Mouse (Mus musculus) hindbrain, embryonic 11.5 days (tissue): Measurements from ENCODE around the gene Podxl2. TPM values are rescaled to one million over a fixed set of nuclear protein-coding genes. Genes with fewer than 3 reads are reported as not detected.

Experiments used
- ATAC-seq: fragments of 200-750 bp; cut with Nextera tagmentation; 2 replicates; pipeline ENCODE4 v1.8.0; 2017; ENCODE audit warnings: mild to moderate bottlenecking, moderate TSS enrichment, moderate library complexity; ENCODE audit not compliant: low FRiP score
- DNase-seq: peaks from one replicate; pipeline ENCODE4 v3.0.0-alpha.2; 2015; ENCODE audit warnings: low spot score
- H3K27ac ChIP-seq: fragments of 300-500 bp; sonication (generic); 2 replicates; pipeline ENCODE4 v1.5.1; 2014; ENCODE audit warnings: mild to moderate bottlenecking, low read depth, low read length
- H3K27me3 ChIP-seq: fragments of 300-500 bp; sonication (generic); 2 replicates; pipeline ENCODE4 v1.6.1; 2014; ENCODE audit warnings: mild to moderate bottlenecking, low read length, moderate library complexity, mixed read lengths; ENCODE audit not compliant: control insufficient read depth, insufficient read depth
- H3K36me3 ChIP-seq: fragments of 300-500 bp; sonication (generic); 2 replicates; pipeline ENCODE4 v1.6.1; 2014; ENCODE audit warnings: mild to moderate bottlenecking, low read length, moderate library complexity, mixed read lengths; ENCODE audit not compliant: control insufficient read depth, insufficient read depth
- H3K4me1 ChIP-seq: fragments of 300-500 bp; sonication (generic); replicated peaks from 2 replicates; pipeline ENCODE4 v1.6.1; 2014; ENCODE audit warnings: low read length, mixed read lengths; ENCODE audit not compliant: control insufficient read depth, insufficient read depth
- H3K4me2 ChIP-seq: fragments of 300-500 bp; sonication (generic); replicated peaks from 2 replicates; pipeline ENCODE4 v1.6.1; 2014; ENCODE audit warnings: mild to moderate bottlenecking, low read depth, low read length
- H3K4me3 ChIP-seq: fragments of 300-500 bp; sonication (generic); 2 replicates; pipeline ENCODE4 v1.5.1; 2014; ENCODE audit warnings: low read depth, low read length
- H3K9ac ChIP-seq: fragments of 300-500 bp; sonication (generic); 2 replicates; pipeline ENCODE4 v1.6.1; 2014; ENCODE audit warnings: low read depth, low read length
- H3K9me3 ChIP-seq: fragments of 300-500 bp; sonication (generic); 2 replicates; pipeline ENCODE4 v1.6.1; 2016; ENCODE audit warnings: low read length; ENCODE audit not compliant: control insufficient read depth
- WGBS: fragments of 180-500 bp; shearing (Covaris S2); extraction: QIAGEN DNeasy Blood & Tissue Kit; methylation state at CpG from one replicate; pipeline ENCODE4 v1.1.7; 2014; 5-methylcytosine and 5-hydroxymethylcytosine counted together
- polyA plus RNA-seq: library from polyadenylated mRNA; unstranded; fragments of >200 nt; fragmentation: Nextera tagmentation; extraction: Ambion mirVana; gene quantifications from 2 replicates; pipeline ENCODE4 v1.2.1, GENCODE M21; 2014

The Podxl2 gene
- polyA plus RNA-seq, 1 experiment from 2014 or later: 156 TPM

GRCm38 (mm10) chr6:88832663-88833062, 42.2 kb downstream of the Podxl2 start:
- ATAC-seq (peak; percentile 49; the same call in 1 of the 2 replicates), DNase-seq (no peak)
- H3K4me1 ChIP-seq: no peaks in the 10 kb centered on the region
- no peak overlapping the region for H3K27ac ChIP-seq
- H3K4me2 ChIP-seq: no peak overlapping the region
- no peaks in the 10 kb centered on the region for H3K27me3 ChIP-seq
- H3K9me3 ChIP-seq: no peaks in the 10 kb centered on the region
- H3K4me3 ChIP-seq: no peak overlapping the region
- no peak overlapping the region for H3K9ac ChIP-seq
- 82% methylated on average over 5 of the region's 5 CpGs for WGBS
- H3K36me3 ChIP-seq: no peaks in the 10 kb centered on the region

- H3K27ac ChIP-seq: no peak overlapping the region
- peak; percentile 89 for DNase-seq
- no peaks in the 10 kb centered on the region for H3K27me3 ChIP-seq
- H3K36me3 ChIP-seq: no peaks in the 10 kb centered on the region
- H3K9me3 ChIP-seq: no peaks in the 10 kb centered on the region
- H3K4me2 ChIP-seq: no peak overlapping the region
- no peaks in the 10 kb centered on the region for H3K4me1 ChIP-seq
- WGBS: 31% methylated on average over 8 of the region's 8 CpGs
- H3K9ac ChIP-seq: no peak overlapping the region
- peak; percentile 55 for ATAC-seq
- no peak overlapping the region for H3K4me3 ChIP-seq
These were observed 43.4 kb downstream of the Podxl2 start for GRCm38 (mm10) chr6:88831456-88831855.

- Histone ChIP-seq H3K4me1 (no peaks in the 10 kb centered on the region), H3K27me3 (no peaks in the 10 kb centered on the region), H3K4me2 (no peak overlapping the region), H3K9me3 (no peaks in the 10 kb centered on the region), H3K27ac (no peak overlapping the region), H3K36me3 (no peaks in the 10 kb centered on the region), H3K9ac (no peak overlapping the region), H3K4me3 (no peak overlapping the region)
- DNase-seq (no peak), ATAC-seq (no peak)
- 92% methylated on average over 6 of the region's 6 CpGs for WGBS
These were observed 44.6 kb downstream of the Podxl2 start for GRCm38 (mm10) chr6:88830112-88830702.

- Histone ChIP-seq H3K36me3 (no peaks in the 10 kb centered on the region), H3K27me3 (no peaks in the 10 kb centered on the region), H3K27ac (no peak overlapping the region), H3K4me1 (no peaks in the 10 kb centered on the region), H3K9ac (no peak overlapping the region), H3K4me2 (no peak overlapping the region), H3K4me3 (no peak overlapping the region), H3K9me3 (no peaks in the 10 kb centered on the region)
- DNase-seq (no peak), ATAC-seq (no peak)
- 93% methylated on average over 4 of the region's 4 CpGs for WGBS
These were observed 45.3 kb downstream of the Podxl2 start for GRCm38 (mm10) chr6:88829579-88829978.

- ATAC-seq (no peak), DNase-seq (no peak)
- 67% methylated on average over 15 of the region's 15 CpGs for WGBS
- no peaks in the 10 kb centered on the region for H3K27me3 ChIP-seq
- H3K9ac ChIP-seq: no peak overlapping the region
- no peaks in the 10 kb centered on the region for H3K4me1 ChIP-seq
- H3K27ac ChIP-seq: no peak overlapping the region
- no peaks in the 10 kb centered on the region for H3K9me3 ChIP-seq
- H3K4me3 ChIP-seq: no peak overlapping the region
- H3K36me3 ChIP-seq: no peaks in the 10 kb centered on the region
- H3K4me2 ChIP-seq: no peak overlapping the region
These were observed 46.4 kb downstream of the Podxl2 start for GRCm38 (mm10) chr6:88828206-88829009.

GRCm38 (mm10) chr6:88827395-88828205, 47.2 kb downstream of the Podxl2 start:
- Histone ChIP-seq H3K9me3 (no peaks in the 10 kb centered on the region), H3K36me3 (no peaks in the 10 kb centered on the region), H3K4me2 (no peak overlapping the region), H3K4me3 (no peak overlapping the region), H3K9ac (no peak overlapping the region), H3K27ac (no peak overlapping the region), H3K27me3 (no peaks in the 10 kb centered on the region), H3K4me1 (no peaks in the 10 kb centered on the region)
- no peak for DNase-seq
- no peak for ATAC-seq
- 60% methylated on average over 13 of the region's 13 CpGs for WGBS

GRCm38 (mm10) chr6:88826965-88827364, 47.9 kb downstream of the Podxl2 start:
- Histone ChIP-seq H3K4me1 (no peaks in the 10 kb centered on the region), H3K36me3 (no peaks in the 10 kb centered on the region), H3K9me3 (no peaks in the 10 kb centered on the region), H3K9ac (no peak overlapping the region), H3K4me2 (no peak overlapping the region), H3K27me3 (no peaks in the 10 kb centered on the region), H3K4me3 (no peak overlapping the region), H3K27ac (no peak overlapping the region)
- DNase-seq: no peak
- no peak for ATAC-seq
- WGBS: 66% methylated on average over 3 of the region's 3 CpGs

- H3K9ac ChIP-seq: no peak overlapping the region
- 0 out of 2 replicates have a peak overlapping the region, but pooled peaks have one; percentile 6 for H3K27ac ChIP-seq
- no peaks in the 10 kb centered on the region for H3K36me3 ChIP-seq
- peak; percentile 61 for DNase-seq
- H3K4me3 ChIP-seq: no peak overlapping the region
- H3K4me2 ChIP-seq: no peak overlapping the region
- H3K4me1 ChIP-seq: no peaks in the 10 kb centered on the region
- peak; percentile 62 for ATAC-seq
- H3K9me3 ChIP-seq: no peaks in the 10 kb centered on the region
- whole genome bisulfite sequencing: 42% methylated on average over 6 of the region's 6 CpGs
- no peaks in the 10 kb centered on the region for H3K27me3 ChIP-seq
These were observed 48.3 kb downstream of the Podxl2 start for GRCm38 (mm10) chr6:88826545-88826944.
